Mouse (Mus musculus): ENCODE measurements around the gene Rap2b.

Rap2b gene

DNA sequence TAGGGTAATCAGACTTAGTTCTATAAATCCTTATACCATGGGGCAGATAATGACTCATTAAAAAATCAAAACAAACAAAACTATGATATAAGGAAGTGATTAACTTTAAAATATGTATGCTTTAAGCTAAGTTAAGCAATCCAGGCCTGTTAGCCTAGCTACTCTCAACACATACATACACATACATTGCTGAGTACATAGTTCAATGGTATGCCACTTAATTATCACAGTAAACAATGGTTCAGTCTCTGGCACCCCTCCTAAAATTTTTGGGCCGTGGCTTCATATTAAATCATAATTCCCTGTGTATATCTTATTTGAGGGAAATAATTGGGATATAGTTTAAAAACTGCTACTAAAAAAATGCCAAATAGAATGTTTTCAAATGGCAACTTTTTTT lies at the start of gene Rap2b:
Rap2b (plus strand) TSS at position 301 of the 400 bp plus-strand sequence.
- in situ Hi-C loops (cut with MboI, MseI) = loop anchor here (25.0 kb wide), 1 partner anchor 1151 kb away; the partner anchor contains the start of gene Dhx36

DNA sequence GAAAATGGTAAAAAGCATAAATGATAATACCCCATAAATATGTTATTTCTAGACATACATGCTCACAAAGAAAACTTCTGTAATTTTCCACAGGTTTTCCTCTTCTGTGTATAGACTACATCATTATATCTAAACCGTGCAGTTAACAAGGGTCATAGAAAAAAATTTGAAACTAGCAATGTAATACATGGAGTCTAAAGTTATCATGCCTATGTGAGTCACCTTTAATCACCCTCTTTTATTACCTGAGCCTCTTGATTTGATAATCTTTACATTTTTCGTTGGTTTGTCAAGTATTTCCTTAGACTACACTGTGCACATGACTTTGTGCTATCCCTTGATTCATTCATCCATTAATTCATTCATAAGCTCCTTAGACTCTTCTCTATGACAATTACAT lies 46.4 kb upstream of the Rap2b start:
- in situ Hi-C loops (cut with MboI, MseI) = no loop called here

DNA sequence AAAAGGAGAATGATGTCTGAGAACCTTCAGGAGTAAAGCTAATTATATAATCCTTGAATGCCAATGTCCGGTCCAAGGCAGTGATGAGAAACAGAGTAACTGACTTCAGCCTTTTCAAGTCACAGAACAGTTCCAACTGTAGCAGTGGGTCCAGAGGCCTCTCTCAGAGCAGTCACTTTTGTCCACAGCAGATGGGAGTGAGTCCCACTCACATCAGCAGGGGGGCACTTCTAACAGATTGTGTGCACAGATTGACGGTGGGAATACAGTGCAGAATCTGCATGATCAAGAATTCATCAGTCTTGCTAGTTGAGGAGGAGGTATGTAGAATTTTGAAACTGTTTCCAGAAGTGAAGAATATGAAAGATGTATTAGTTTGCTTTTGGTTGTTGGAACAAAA lies 41.4 kb upstream of the Rap2b start:
- in situ Hi-C loops (cut with MboI, MseI) = no loop called here

DNA sequence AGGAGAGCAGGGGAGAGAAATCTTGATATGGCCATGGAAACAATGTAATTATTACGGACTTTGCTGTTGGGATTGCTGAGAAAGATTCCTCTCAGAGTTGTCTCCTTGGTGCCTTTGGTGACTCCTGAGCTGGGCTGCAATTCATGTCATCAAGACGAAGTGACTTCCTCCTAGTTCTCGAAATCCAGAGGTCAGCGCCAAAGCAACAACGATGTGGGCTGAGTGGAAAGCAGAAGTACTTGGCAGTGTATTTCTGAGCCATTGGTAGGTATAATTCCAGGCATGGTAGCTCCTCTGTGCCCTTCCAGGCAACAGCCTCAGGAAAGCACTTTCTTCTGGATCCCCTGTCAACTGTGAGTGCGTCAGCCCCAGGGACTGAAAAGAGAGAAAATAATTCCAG lies 39.8 kb upstream of the Rap2b start:
- in situ Hi-C loops (cut with MboI, MseI) = no loop called here

DNA sequence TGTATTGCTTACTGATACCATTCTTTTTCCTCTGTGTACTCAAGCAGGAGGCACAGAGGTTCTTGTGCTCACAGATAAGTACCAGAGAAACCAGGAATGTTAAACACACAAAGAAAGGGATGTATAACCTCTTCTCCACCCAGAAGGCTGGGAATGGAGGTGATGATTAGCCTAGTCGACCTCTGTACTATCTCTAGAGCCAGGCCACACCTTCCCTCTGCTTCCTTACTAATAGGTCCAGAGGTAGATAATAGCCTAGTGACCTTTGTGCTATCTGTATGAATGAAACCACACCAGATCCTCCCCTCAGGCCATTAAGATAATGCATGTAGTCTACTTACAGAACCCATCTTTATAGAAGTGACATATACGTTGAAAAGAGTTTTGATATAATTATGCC lies 25.2 kb upstream of the Rap2b start:
- in situ Hi-C loops (cut with MboI, MseI) = no loop called here

DNA sequence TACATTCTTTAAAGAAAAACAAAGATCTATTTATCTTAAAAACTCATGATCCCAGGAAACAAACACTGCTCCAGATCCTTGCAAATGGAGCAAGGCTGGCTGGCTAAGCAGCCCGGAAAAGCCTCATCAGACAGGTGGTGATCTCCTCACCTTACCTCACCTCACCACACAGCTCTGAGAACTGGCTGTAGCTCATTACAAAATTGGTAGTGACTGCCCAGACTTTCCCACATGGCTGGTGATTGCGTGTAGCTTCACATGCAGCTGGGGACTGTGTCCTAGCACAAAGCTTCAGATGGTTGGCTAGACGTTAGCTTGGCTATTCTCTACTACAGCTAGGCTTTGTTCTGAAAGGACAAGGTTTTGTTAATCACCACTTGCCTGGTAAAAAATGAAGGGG lies 24.2 kb upstream of the Rap2b start:
- in situ Hi-C loops (cut with MboI, MseI) = no loop called here

DNA sequence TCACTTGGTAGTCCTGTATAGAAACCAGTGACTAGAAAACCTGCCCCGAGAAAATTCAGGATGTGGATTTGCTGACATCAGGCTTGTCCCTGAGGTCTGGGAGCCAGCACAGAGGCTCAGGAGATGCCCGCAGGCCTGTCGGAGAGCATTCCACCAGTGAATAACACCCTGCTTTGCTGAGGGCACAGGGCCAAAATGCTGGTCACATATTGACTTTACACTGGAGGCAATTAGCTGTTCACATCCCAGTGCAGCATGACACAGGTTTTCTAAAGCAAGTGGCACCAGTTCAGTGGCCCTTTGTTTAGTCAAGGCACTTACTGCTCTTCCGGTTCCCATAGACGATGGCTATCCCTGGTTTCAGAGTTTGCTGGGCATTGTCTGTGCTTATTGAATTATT lies 21.1 kb upstream of the Rap2b start:
- in situ Hi-C loops (cut with MboI, MseI) = no loop called here

DNA sequence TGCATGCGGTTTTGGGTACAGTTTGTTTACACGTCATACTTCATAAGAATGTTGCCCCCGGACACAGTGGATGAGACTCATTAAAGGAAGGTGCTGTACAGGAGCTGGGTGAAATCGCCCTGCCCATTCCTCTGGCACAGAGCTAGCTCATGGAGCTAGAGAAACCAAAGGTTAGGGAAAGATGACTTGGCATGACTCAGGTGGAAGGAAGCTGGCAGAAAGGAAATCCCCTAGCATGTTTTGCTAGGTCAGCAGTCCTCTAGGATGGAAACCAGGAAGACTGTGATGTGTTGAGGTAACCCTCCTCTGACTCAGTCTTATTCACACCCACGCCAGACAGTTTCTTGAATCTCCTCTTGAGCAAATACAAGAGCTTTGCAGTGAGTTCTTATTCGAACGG lies 17.4 kb upstream of the Rap2b start:
- in situ Hi-C loops (cut with MboI, MseI) = no loop called here

DNA sequence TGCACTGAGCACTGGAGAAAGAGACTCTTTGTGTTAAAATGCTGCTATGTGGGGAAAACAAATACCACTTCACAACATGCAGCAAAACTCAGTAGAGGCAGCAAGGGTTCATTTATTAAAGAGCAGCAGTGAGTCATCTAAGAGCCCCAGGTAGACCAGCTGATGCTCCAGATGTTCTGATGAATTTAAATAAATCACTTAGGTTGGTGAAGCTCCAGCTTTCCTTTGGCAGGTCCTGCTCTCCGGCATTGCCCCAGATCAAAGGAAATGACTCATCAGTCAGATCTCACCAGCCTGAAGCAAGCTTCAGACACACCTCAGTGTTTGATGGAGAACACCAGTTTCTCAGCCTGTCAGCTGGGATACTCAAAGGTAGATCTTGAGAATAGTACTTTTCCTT lies 15.8 kb upstream of the Rap2b start:
- in situ Hi-C loops (cut with MboI, MseI) = no loop called here

DNA sequence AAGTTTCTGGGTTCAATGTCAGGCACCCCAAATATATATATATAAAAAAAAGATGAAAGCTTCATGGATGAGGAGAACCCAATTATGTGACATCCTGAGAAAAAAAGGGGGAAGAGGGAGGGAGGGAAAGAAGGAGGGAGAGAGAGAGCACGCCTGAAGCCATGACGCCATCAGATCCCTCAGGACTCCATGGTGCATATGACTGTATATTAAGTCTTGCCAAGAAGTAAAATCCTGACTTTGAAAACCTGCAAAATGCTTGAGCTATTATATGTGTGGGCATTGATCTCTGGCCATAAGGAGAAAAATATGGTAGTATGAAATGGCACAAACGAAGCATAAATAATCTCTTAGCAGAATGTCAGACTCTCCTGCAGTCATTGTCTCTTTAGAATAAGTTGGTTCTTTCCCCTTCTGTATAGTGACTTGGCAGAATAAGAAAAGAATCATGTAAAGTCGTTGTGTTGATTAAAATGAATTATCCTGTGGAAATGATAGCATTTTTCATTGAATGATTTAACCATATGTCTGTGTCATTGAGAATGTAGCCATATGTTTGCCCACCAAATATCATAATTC lies 13.3 kb upstream of the Rap2b start:
- in situ Hi-C loops (cut with MboI, MseI) = no loop called here

DNA sequence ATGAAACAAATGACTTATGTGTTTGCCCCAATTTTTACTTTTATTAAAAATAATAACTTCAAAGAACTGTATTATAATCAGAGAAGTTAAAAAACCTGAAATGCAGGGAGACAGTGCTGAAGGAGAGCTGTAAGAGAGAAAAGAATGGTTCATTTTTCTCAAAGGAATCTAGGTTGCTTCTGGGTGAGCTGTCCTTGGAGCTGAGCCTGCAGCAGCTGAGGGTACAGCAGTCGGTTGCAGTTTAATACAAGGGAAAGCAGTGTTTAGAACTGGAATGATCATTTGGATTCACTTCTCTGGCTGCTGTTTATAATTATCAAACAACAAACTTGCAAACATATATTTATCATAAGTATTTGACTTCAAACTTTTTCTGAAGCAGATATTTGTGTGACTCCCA lies 12.0 kb upstream of the Rap2b start:
- in situ Hi-C loops (cut with MboI, MseI) = no loop called here

DNA sequence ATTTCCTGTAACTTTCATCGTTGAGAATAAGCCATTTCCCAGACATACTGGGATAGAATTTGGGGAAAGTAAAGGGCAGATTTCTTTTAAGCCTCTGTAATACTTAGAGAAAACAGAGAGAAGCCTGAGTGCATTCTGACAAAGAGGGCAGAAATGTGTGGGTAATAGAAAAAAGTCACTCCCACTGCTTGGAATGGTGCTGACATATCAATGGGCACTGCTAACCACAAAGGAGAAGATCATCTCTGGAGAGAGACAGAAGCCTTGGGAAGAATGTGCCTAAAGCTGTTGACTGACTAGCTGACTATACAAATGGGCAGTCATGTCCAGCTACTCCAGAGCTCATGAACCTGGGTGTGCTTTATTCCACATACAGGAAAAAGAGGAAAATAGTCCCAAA lies 6.0 kb upstream of the Rap2b start:
- in situ Hi-C loops (cut with MboI, MseI) = loop anchor here (25.0 kb wide), 1 partner anchor 1157 kb away; the partner anchor contains the start of gene Dhx36

DNA sequence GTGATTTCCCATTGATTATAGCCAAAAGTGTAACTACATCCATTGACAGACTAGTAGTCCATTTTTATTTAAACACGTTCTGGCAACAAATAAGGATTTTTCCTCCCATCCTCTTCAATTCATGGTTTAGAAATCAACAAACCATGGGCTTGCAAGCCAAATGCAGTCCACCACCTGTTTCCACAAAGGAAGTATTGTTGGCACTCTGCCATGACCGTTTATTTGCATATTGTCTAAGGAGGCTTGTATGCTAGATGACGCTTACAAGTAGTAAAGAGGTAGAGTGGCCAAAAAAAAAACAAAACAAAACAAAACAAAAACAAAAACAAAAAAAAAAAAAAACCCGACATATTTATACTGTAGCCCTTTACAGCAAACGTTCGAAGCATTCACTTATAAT lies 3.3 kb upstream of the Rap2b start:
- in situ Hi-C loops (cut with MboI, MseI) = loop anchor here (25.0 kb wide), 1 partner anchor 1154 kb away; the partner anchor contains the start of gene Dhx36

DNA sequence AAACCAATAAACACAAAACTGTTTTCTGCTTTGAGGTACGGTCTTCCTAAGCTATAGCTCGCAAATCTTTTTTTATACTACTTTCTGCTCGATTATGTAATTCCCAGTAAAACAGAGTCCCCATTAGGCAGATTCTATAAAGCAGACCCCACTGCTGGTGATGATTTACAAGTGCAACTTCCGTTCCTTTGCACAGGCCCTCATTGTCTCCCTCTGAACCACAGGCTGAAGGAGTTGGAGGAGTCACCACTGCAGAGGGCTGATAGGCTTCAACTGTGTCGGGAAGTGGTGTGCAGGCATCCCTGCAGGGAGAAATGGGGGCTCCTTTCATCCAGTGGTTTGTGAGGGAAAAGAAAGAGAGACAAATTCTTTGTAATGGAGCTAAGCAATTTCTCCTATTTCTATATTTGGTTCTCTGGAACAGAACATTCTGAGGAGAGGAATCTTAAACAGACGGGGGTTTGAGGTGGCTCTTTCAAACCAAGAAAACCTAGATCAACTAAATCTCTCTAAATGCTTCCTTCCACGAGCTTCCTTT lies 2.6 kb upstream of the Rap2b start:
- in situ Hi-C loops (cut with MboI, MseI) = loop anchor here (25.0 kb wide), 1 partner anchor 1153 kb away; the partner anchor contains the start of gene Dhx36

DNA sequence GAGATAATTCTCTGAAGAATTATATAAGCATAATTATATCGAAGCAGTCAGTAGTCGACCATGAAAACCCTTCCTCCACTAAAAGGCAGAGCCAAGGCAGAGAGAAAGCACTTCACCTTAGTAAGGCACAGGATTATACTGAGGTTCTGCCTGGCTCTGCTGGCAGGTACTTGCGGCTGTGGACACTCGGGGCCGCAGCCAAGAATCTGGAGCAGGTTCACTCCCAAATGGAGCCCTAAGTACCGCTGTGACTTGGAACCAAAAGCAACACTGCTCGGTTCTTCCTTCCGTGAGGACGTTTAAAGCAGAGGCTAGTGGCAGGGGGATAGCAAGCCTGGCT lies 1.4 kb downstream of the Rap2b start:
- in situ Hi-C loops (cut with MboI, MseI) = loop anchor here (25.0 kb wide), 1 partner anchor 1150 kb away; the partner anchor contains the start of gene Dhx36

DNA sequence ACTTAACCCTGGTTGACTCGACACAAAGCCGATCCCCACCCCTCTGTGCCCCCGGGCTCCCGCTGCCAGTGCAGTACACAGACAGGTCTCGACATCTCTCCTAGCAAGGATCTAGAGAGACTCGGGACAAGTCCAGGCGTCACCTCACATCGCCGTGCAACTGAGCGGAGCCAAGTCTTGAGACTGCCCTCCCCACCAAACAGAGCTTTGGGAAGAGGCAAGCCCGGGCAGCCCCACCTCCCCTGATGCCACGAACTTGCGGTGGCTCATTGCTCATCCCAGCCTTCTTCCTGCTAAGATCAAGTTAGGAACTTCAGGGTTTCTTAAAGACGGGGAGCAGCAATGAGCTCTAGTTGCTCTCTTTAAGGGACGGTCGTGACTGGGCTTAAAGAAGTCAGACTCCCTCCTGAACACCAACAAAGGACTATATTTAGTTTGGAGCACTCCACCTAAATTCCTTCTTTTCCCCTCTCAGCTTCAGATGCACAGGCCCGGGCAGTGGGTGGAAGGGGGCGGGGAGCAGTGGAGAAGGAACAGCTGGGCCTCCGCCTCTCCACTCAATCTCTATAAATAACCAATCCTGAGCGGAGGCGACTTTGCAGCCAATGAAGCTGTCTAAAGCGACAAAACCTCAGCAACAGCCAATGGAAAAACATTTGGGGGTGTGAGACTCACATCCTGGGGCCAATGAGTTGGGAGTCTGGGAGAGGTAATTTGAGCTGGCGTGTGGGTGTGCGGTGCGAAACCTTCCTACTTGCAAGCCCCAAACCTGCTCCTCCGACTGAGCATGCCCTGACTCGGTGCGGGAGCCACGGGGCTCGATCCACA lies 1.9 kb downstream of the Rap2b start:
- in situ Hi-C loops (cut with MboI, MseI) = loop anchor here (25.0 kb wide), 1 partner anchor 1149 kb away; the partner anchor contains the start of gene Dhx36

DNA sequence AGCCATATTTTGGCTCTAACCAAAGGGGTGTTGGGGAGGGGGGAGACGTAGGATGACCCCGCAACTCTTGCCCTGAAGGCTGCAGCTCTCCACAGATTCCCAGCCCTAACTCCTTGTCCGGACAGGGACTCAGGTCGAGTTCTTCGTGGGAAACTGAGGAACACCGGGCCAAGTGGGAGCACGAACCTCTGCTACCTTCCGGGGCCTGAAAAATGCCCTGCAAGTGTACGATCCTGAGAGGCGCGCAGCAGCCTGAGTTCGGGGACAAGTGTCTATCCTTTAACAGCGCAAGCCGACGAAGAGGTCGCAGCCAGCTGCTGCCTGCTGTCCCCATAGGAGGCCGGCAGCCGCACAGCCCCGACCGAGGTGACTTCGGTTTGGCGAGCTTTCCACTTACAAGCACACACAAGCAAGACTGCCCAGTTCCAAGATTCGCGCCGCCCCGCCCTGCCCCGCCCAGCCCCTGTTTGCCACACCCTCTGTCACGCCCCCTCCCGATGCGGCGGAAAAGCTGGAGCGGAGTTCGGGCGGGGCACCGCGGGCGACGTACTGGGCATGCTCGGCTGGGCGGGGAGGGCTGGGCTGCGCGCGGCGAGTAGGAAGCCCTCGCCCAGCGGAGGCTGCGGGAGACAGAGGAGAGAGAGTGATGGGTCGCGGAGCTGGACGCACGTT lies 2.7 kb downstream of the Rap2b start:
- in situ Hi-C loops (cut with MboI, MseI) = loop anchor here (25.0 kb wide), 1 partner anchor 1148 kb away; the partner anchor contains the start of gene Dhx36

DNA sequence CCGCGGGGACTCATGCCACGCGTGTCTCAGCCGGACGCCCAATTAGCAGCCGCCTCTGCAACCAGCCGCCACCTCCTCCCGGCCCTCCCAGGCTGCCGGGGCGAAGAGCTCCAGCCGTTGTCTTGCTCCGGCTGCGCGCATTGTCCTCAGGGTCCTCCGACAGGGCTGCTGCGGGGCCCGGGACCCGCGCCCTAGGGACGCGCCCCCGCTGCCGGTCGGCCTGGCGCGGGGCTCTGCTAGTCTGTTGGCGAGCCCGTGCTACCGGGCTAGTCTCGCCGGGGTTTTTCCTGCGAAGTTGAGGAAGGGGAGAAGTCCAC lies 3.2 kb downstream of the Rap2b start:
- in situ Hi-C loops (cut with MboI, MseI) = loop anchor here (25.0 kb wide), 1 partner anchor 1148 kb away; the partner anchor contains the start of gene Dhx36

DNA sequence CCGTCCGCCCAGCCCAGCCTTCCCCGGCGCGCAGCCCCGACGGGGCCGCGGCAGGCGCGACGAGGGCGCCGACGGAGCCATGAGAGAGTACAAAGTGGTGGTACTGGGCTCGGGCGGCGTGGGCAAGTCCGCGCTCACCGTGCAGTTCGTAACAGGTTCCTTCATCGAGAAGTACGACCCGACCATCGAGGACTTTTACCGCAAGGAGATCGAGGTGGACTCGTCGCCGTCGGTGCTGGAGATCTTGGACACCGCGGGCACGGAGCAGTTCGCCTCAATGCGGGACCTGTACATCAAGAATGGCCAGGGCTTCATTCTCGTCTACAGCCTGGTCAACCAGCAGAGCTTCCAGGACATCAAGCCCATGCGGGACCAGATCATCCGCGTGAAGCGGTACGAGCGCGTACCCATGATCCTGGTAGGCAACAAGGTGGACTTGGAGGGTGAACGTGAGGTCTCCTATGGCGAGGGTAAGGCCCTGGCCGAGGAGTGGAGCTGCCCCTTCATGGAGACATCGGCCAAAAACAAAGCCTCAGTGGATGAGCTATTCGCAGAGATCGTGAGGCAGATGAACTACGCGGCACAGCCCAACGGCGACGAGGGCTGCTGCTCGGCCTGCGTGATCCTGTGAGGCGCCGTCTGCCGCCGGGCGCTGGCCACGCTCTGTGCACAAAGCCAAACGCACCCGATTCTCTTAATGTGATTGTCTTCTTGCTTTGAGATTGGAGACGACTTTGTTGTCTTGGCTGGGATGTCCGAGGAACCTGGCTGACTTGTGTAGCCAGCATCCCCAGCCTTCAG lies 3.7 kb downstream of the Rap2b start:
- in situ Hi-C loops (cut with MboI, MseI) = loop anchor here (25.0 kb wide), 1 partner anchor 1147 kb away; the partner anchor contains the start of gene Dhx36

DNA sequence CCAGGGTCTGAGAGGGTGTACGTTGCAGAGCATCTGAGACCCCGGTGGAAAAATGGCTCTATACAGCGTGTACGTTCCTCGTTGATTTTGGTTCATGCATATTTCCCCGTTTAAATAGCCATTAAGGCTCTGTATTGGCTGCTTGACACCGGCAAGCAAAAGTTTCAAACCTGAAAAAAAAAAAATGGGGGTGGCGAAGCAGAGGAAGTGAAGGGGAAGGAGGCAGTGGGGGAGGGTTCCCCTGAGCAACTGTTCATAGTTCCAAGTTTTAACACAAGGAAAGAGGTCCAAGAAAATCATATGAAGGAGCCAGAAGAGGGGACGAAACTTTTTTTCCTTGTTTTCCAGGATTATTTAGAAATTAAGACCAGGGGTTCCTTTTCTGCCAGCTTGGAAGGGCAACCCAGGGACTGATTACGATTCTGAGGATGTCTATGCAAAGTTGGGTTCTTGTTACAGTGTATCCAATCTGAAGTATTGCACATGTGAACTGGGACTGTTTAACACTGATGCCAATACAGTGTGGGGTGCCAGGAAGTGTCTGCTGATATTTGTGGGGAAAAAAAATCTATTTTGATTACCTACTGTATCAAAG lies 4.4 kb downstream of the Rap2b start, which contains the start of gene B430305J03Rik:
B430305J03Rik (minus strand) TSS at position 173 of the 595 bp plus-strand sequence.
- in situ Hi-C loops (cut with MboI, MseI) = loop anchor here (25.0 kb wide), 1 partner anchor 1146 kb away; the partner anchor contains the start of gene Dhx36

DNA sequence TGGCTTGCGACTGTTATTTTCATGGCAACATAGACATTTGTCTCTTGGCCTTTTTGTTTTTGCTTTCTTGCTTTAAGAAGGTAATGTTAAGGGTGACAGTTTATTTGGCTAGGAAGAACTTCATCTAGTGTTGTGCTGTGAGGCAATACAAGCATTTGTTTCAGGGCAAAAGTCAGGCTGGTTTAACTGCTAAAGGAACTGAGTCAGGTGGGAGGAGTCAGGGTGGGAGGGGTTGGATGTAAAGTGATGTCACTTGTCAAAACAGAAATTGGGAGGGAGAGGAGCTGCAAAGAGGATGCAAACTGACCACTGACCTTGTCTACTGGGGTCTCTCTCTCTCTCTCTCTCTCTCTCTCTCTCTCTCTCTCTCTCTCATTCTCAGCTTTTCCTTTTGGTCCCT lies 7.0 kb downstream of the Rap2b start:
- in situ Hi-C loops (cut with MboI, MseI) = loop anchor here (25.0 kb wide), 1 partner anchor 1144 kb away; the partner anchor contains the start of gene Dhx36
